Mouse (Mus musculus) hindbrain, embryonic 14.5 days (tissue): ENCODE measurements around the gene Lbh. TPM values are rescaled to one million over a fixed set of nuclear protein-coding genes. Genes with fewer than 3 reads are reported as not detected.

ENCODE experiments used
- ATAC-seq: fragments of 200-750 bp; cut with Nextera tagmentation; 2 replicates; pipeline ENCODE4 v1.8.0; 2017; ENCODE audit warnings: moderate number of reproducible peaks, mild to moderate bottlenecking, moderate TSS enrichment, moderate library complexity; ENCODE audit not compliant: low FRiP score
- DNase-seq: peaks from one replicate; pipeline ENCODE4 v3.0.0-alpha.2; 2015; ENCODE audit warnings: low spot score
- H3K27ac ChIP-seq: fragments of 300-500 bp; sonication (generic); 2 replicates; pipeline ENCODE4 v1.5.1; 2014; ENCODE audit warnings: mild to moderate bottlenecking, moderate library complexity
- H3K27me3 ChIP-seq: fragments of 300-500 bp; sonication (generic); 2 replicates; pipeline ENCODE4 v1.6.1; 2014; ENCODE audit warnings: mild to moderate bottlenecking, low read length, mixed read lengths; ENCODE audit not compliant: control insufficient read depth, insufficient read depth
- H3K36me3 ChIP-seq: fragments of 300-500 bp; sonication (generic); replicated peaks from 2 replicates; pipeline ENCODE4 v1.6.1; 2014; ENCODE audit not compliant: control insufficient read depth, insufficient read depth
- H3K4me1 ChIP-seq: fragments of 300-500 bp; sonication (generic); replicated peaks from 2 replicates; pipeline ENCODE4 v1.6.1; 2014; ENCODE audit warnings: antibody characterized with exemption, low read length, mixed read lengths; ENCODE audit not compliant: control insufficient read depth, insufficient read depth
- H3K4me2 ChIP-seq: fragments of 300-500 bp; sonication (generic); replicated peaks from 2 replicates; pipeline ENCODE4 v1.6.1; 2014; ENCODE audit warnings: mild to moderate bottlenecking, moderate library complexity
- H3K4me3 ChIP-seq: fragments of 300-500 bp; sonication (generic); replicated peaks from 2 replicates; pipeline ENCODE4 v1.5.1; 2014; ENCODE audit warnings: mild to moderate bottlenecking, low read length
- H3K9ac ChIP-seq: fragments of 300-500 bp; sonication (generic); 2 replicates; pipeline ENCODE4 v1.6.1; 2014
- H3K9me3 ChIP-seq: fragments of 300-500 bp; sonication (generic); 2 replicates; pipeline ENCODE4 v1.6.1; 2016; ENCODE audit warnings: low read length; ENCODE audit not compliant: control insufficient read depth
- whole genome bisulfite sequencing: fragments of 180-500 bp; shearing (Covaris S2); extraction: QIAGEN DNeasy Blood & Tissue Kit; methylation state at CpG from one replicate; pipeline ENCODE4 v1.1.7; 2014; 5-methylcytosine and 5-hydroxymethylcytosine counted together
- polyA plus RNA-seq: library from polyadenylated mRNA; unstranded; fragments of >200 nt; fragmentation: Nextera tagmentation; extraction: Ambion mirVana; gene quantifications from 2 replicates; pipeline ENCODE4 v1.2.1, GENCODE M21; 2014

Gene Lbh
- polyA plus RNA-seq, 1 experiment from 2014 or later, result 6.4 TPM

- WGBS, result 84% methylated on average over 7 of the region's 7 CpGs
- Histone ChIP-seq H3K36me3 (no peaks in the 10 kb centered on the region), H3K27me3 (no peaks in the 10 kb centered on the region), H3K4me2 (no peak overlapping the region), H3K4me1 (no peaks in the 10 kb centered on the region), H3K9me3 (no peaks in the 10 kb centered on the region), H3K9ac (no peak overlapping the region), H3K27ac (no peak overlapping the region), H3K4me3 (no peak overlapping the region)
- DNase-seq (no peak), ATAC-seq (no peak)
Observed at GRCm38 (mm10) chr17:72970631-72971161, 52.6 kb downstream of the Lbh start.

GRCm38 (mm10) chr17:72973041-72973440 lies 54.9 kb downstream of the Lbh start:
- Histone ChIP-seq H3K9me3 (no peaks in the 10 kb centered on the region), H3K9ac (no peak overlapping the region), H3K4me1 (no peaks in the 10 kb centered on the region), H3K36me3 (no peaks in the 10 kb centered on the region), H3K4me2 (no peak overlapping the region), H3K27me3 (no peaks in the 10 kb centered on the region), H3K27ac (no peak overlapping the region), H3K4me3 (no peak overlapping the region)
- DNase-seq, result no peak
- no peak for ATAC-seq
- WGBS, result 91% methylated on average over 5 of the region's 5 CpGs

- WGBS, result 89% methylated on average over 11 of the region's 11 CpGs
Observed at GRCm38 (mm10) chr17:72976258-72977231, 58.4 kb downstream of the Lbh start.

GRCm38 (mm10) chr17:72977616-72978015 lies 59.5 kb downstream of the Lbh start:
- Histone ChIP-seq H3K36me3 (no peaks in the 10 kb centered on the region), H3K9ac (no peak overlapping the region), H3K27me3 (no peaks in the 10 kb centered on the region), H3K4me3 (no peak overlapping the region), H3K4me1 (no peaks in the 10 kb centered on the region), H3K9me3 (no peaks in the 10 kb centered on the region), H3K27ac (no peak overlapping the region), H3K4me2 (no peak overlapping the region)
- ATAC-seq (no peak), DNase-seq (no peak)
- 78% methylated on average over 1 of the region's 1 CpGs for WGBS

More at GRCm38 (mm10) chr17:72976258-72977231, 58.4 kb downstream of the Lbh start:
- no peak for DNase-seq
- no peak for ATAC-seq
- no peaks in the 10 kb centered on the region for H3K9me3 ChIP-seq
- no peaks in the 10 kb centered on the region for H3K4me1 ChIP-seq
- H3K36me3 ChIP-seq, result no peaks in the 10 kb centered on the region
- H3K27ac ChIP-seq, result no peak overlapping the region
- no peak overlapping the region for H3K4me3 ChIP-seq
- H3K27me3 ChIP-seq, result no peaks in the 10 kb centered on the region
- no peak overlapping the region for H3K4me2 ChIP-seq
- H3K9ac ChIP-seq, result no peak overlapping the region

GRCm38 (mm10) chr17:72982156-72982555 lies 64.1 kb downstream of the Lbh start:
- no peak overlapping the region for H3K4me2 ChIP-seq
- H3K9ac ChIP-seq, result no peak overlapping the region
- no peak overlapping the region for H3K4me3 ChIP-seq
- no peaks in the 10 kb centered on the region for H3K27me3 ChIP-seq
- no peaks in the 10 kb centered on the region for H3K9me3 ChIP-seq
- ATAC-seq, result no peak
- WGBS, result 78% methylated on average over 6 of the region's 6 CpGs
- H3K27ac ChIP-seq, result no peak overlapping the region
- DNase-seq, result no peak
- no peaks in the 10 kb centered on the region for H3K4me1 ChIP-seq
- no peaks in the 10 kb centered on the region for H3K36me3 ChIP-seq

GRCm38 (mm10) chr17:72983471-72983870 lies 65.4 kb downstream of the Lbh start:
- H3K9me3 ChIP-seq, result no peaks in the 10 kb centered on the region
- no peaks in the 10 kb centered on the region for H3K36me3 ChIP-seq
- H3K4me2 ChIP-seq, result no peak overlapping the region
- WGBS, result 94% methylated on average over 7 of the region's 7 CpGs
- H3K4me1 ChIP-seq, result no peaks in the 10 kb centered on the region
- no peaks in the 10 kb centered on the region for H3K27me3 ChIP-seq
- no peak overlapping the region for H3K4me3 ChIP-seq
- H3K27ac ChIP-seq, result no peak overlapping the region
- no peak overlapping the region for H3K9ac ChIP-seq
- DNase-seq (no peak), ATAC-seq (no peak)

GRCm38 (mm10) chr17:72989025-72989424 lies 70.9 kb downstream of the Lbh start:
- Histone ChIP-seq H3K27ac (no peak overlapping the region), H3K9ac (no peak overlapping the region), H3K4me1 (no peaks in the 10 kb centered on the region), H3K4me2 (no peak overlapping the region), H3K4me3 (no peak overlapping the region), H3K9me3 (no peaks in the 10 kb centered on the region), H3K36me3 (no peaks in the 10 kb centered on the region), H3K27me3 (no peaks in the 10 kb centered on the region)
- no peak for ATAC-seq
- 82% methylated on average over 6 of the region's 6 CpGs for WGBS
- no peak for DNase-seq

Other genes with a start within 250 kb of the Lbh start
- gene Ypel5, start 81.9 kb upstream of the Lbh start, polyA plus RNA-seq, result 118 TPM in 2 replicates
- gene Lclat1, start 189.7 kb downstream of the Lbh start, polyA plus RNA-seq, result 21.2 and 26.6 TPM in 2 replicates